Mouse (Mus musculus) brain, embryonic 14.5 days (tissue): Measurements from ENCODE around the gene Atf2. TPM values are rescaled to one million over a fixed set of nuclear protein-coding genes. Genes with fewer than 3 reads are reported as not detected.
"Not testable (repeated sequence)": the region's sequence is repeated elsewhere in the genome, so short reads cannot be mapped to it uniquely, and the experiment has no call there.

Source experiments
- DNase-seq: peaks from one replicate; pipeline ENCODE4 v3.0.0-alpha.2; 2011; ENCODE audit warnings: low read depth
- CTCF ChIP-seq: fragments of 200-500 bp; IDR thresholded peaks from 2 replicates; pipeline ENCODE4 v1.5.1; 2012; ENCODE audit warnings: inconsistent platforms, mild to moderate bottlenecking, moderate library complexity, borderline replicate concordance; ENCODE audit not compliant: insufficient read depth, insufficient read length; ENCODE audit errors: extremely low read depth
- POLR2A ChIP-seq: fragments of 200-500 bp; IDR thresholded peaks from 2 replicates; pipeline ENCODE4 v1.6.1; 2012; ENCODE audit warnings: mild to moderate bottlenecking, inconsistent platforms, borderline replicate concordance; ENCODE audit not compliant: poor library complexity, insufficient read depth, insufficient read length, severe bottlenecking; ENCODE audit errors: extremely low read depth
- polyA plus RNA-seq: library from polyadenylated mRNA; depleted of rRNA; stranded (reverse); fragments of >200 nt; gene quantifications from 2 replicates; pipeline ENCODE4 v1.2.3, GENCODE M21; 2012

Atf2 gene
- polyA plus RNA-seq, 1 experiment: 59.8 TPM

GRCm38 (mm10) chr2:73860046-73860624 lies 32.3 kb downstream of the Atf2 start:
- no peak for DNase-seq
- TF ChIP-seq CTCF: no peak
- TF ChIP-seq POLR2A: no peak

GRCm38 (mm10) chr2:73857352-73857751 lies 35.1 kb downstream of the Atf2 start:
- TF ChIP-seq POLR2A: no peak
- DNase-seq: no peak

GRCm38 (mm10) chr2:73856246-73856645 lies 36.2 kb downstream of the Atf2 start:
- TF ChIP-seq POLR2A (no peak), CTCF (no peak)
- no peak for DNase-seq

- TF ChIP-seq CTCF: no peak
- TF ChIP-seq POLR2A: no peak
- DNase-seq: peak; percentile 48
These were observed 57.9 kb downstream of the Atf2 start for GRCm38 (mm10) chr2:73834406-73835015.

GRCm38 (mm10) chr2:73833284-73833683 lies 59.2 kb downstream of the Atf2 start:
- peak; percentile 14 for DNase-seq
- TF ChIP-seq POLR2A (no peak), CTCF (no peak)

GRCm38 (mm10) chr2:73818742-73819141 lies 73.7 kb downstream of the Atf2 start:
- peak; percentile 20 for DNase-seq
- TF ChIP-seq CTCF (no peak), POLR2A (no peak)

- no peak for DNase-seq
- TF ChIP-seq POLR2A (no peak), CTCF (no peak)
These were observed 84.8 kb downstream of the Atf2 start for GRCm38 (mm10) chr2:73807609-73808008.

- not testable (repeated sequence) for DNase-seq
These were observed 92.3 kb downstream of the Atf2 start for GRCm38 (mm10) chr2:73800127-73800526.

GRCm38 (mm10) chr2:73798786-73799185 lies 93.7 kb downstream of the Atf2 start:
- DNase-seq: no peak
- TF ChIP-seq CTCF: no peak
- TF ChIP-seq POLR2A: no peak

- peak; percentile 76 for DNase-seq
- TF ChIP-seq CTCF (no peak), POLR2A (no peak)
These were observed 94.3 kb downstream of the Atf2 start for GRCm38 (mm10) chr2:73798136-73798535.

GRCm38 (mm10) chr2:73791846-73792630 lies 100.4 kb downstream of the Atf2 start:
- peak; percentile 58 for DNase-seq
- no peak for TF ChIP-seq POLR2A
- TF ChIP-seq CTCF: peak; percentile 59; the same call in 1 of the 2 replicates

- peak; percentile 93 for DNase-seq
- TF ChIP-seq CTCF (no peak), POLR2A (no peak)
These were observed 102.1 kb downstream of the Atf2 start for GRCm38 (mm10) chr2:73790332-73790731.
